Mouse (Mus musculus) layer of hippocampus, adult 8-10 months (tissue): ENCODE results near the gene Arhgap4. TPM values are rescaled to one million over a fixed set of nuclear protein-coding genes. Genes with fewer than 3 reads are reported as not detected.

ENCODE experiments used
- DNase-seq, 2 experiments: peaks; one replicate each; pipeline ENCODE4 v3.0.0; 2022; ENCODE audit warnings: low spot score in 2 of 2
- total RNA-seq, 4 experiments: library from RNA; stranded (reverse); gene quantifications; 2 replicates each; pipeline ENCODE4 v1.2.4; 2022

Arhgap4 gene
- total RNA-seq, 4 experiments from 2014 or later, result 4.9 to 8.0 (median 6.0) TPM

- no peak for DNase-seq
Measured at GRCm38 (mm10) chrX:73854326-73855086, 67.2 kb downstream of the Arhgap4 start.

Other genes starting within 250 kb of the Arhgap4 start
- gene Slc6a8, start 248.7 kb downstream of the Arhgap4 start, total RNA-seq, result 100 to 1,000 TPM; 101 to 115 (median 108) TPM
- 10 to 100 TPM; 82.3 to 95.3 (median 86.5) TPM for gene Bcap31, start 205.7 kb downstream of the Arhgap4 start, total RNA-seq
- gene Abcd1, start 205.3 kb downstream of the Arhgap4 start, total RNA-seq, result 10 to 100 TPM; 13.6 to 16.6 (median 15.1) TPM
- 10 to 100 TPM; 14.3 to 17.3 (median 15.5) TPM for gene Plxnb3, start 164.8 kb downstream of the Arhgap4 start, total RNA-seq
- gene Srpk3, start 147.5 kb downstream of the Arhgap4 start, total RNA-seq, result 10 to 100 TPM in 1 of 4 experiments, 1 to 10 TPM in 3; 7.5 to 10.4 (median 8.1) TPM
- gene Idh3g, start 135.0 kb downstream of the Arhgap4 start, total RNA-seq, result 100 to 1,000 TPM; 200 to 214 (median 203) TPM
- 100 to 1,000 TPM in 2 of 4 experiments, 10 to 100 TPM in 2; 87.5 to 127 (median 98.2) TPM for gene Ssr4, start 134.8 kb downstream of the Arhgap4 start, total RNA-seq
- gene Pdzd4, start 96.9 kb downstream of the Arhgap4 start, total RNA-seq, result 100 to 1,000 TPM in 1 of 4 experiments, 10 to 100 TPM in 3; 90.5 to 100 (median 95.6) TPM
- not detected for gene Avpr2, start 29.8 kb downstream of the Arhgap4 start, total RNA-seq
- gene L1cam, start 25.8 kb downstream of the Arhgap4 start, total RNA-seq, result 100 to 1,000 TPM; 117 to 151 (median 128) TPM
- 10 to 100 TPM; 64.7 to 73.9 (median 67.1) TPM for gene Naa10, start 74 bp upstream of the Arhgap4 start, total RNA-seq
- 10 to 100 TPM in 3 of 4 experiments, 1 to 10 TPM in 1; 4.9 to 20.0 (median 14.7) TPM for gene Renbp, start 9.0 kb upstream of the Arhgap4 start, total RNA-seq
- gene Hcfc1, start 44.5 kb upstream of the Arhgap4 start, total RNA-seq, result 10 to 100 TPM; 72.7 to 77.3 (median 73.3) TPM
- 10 to 100 TPM; 49.9 to 75.1 (median 63.7) TPM for gene Irak1, start 102.0 kb upstream of the Arhgap4 start, total RNA-seq
- gene Opn1mw, start 205.6 kb upstream of the Arhgap4 start, total RNA-seq, result under 1 TPM in 2 of 4 experiments, not detected in 2; 0.45 to 0.83 TPM
- 10 to 100 TPM; 85.8 to 96.1 (median 91.7) TPM for gene Mecp2, start 213.5 kb upstream of the Arhgap4 start, total RNA-seq
- gene Tex28, start 246.0 kb upstream of the Arhgap4 start, total RNA-seq, result not detected